Mouse (Mus musculus) T-cell, adult 2 months (primary cell): Measurements from ENCODE around the gene Gm45716.

Experiments used
- DNase-seq: peaks from one replicate; pipeline ENCODE4 v3.0.0; 2022; ENCODE audit warnings: low spot score

Gene Gm45716

DNA sequence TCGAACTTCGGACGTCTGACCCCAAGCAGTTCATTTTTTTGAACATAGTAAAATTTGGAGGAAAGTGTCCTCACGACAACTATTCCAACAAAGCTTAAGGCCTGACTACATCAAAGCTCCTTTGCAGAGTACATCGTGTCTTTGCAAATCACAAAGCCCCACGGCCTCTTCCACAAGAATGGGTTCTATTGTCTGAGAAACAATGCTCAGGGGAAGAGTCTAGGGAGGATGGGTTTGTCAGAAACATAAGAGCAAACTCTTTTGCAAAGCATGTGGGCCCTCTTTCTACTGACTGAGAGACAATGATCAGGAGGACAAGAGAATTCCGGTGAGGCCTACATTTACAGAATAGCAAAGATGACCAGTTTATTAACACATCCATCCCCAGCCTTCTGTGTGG, 26.8 kb downstream of the Gm45716 start:
- no peak for DNase-seq

GRCm38 (mm10) chr11:90220022-90220645, 32.7 kb downstream of the Gm45716 start:
- DNase-seq = no peak

- DNase-seq = no peak
These were observed 33.3 kb downstream of the Gm45716 start for GRCm38 (mm10) chr11:90220750-90221149.

- DNase-seq = peak; percentile 19
These were observed 37.5 kb downstream of the Gm45716 start for GRCm38 (mm10) chr11:90224914-90225470.

- no peak for DNase-seq
These were observed 39.8 kb downstream of the Gm45716 start for GRCm38 (mm10) chr11:90227000-90227922.

DNA sequence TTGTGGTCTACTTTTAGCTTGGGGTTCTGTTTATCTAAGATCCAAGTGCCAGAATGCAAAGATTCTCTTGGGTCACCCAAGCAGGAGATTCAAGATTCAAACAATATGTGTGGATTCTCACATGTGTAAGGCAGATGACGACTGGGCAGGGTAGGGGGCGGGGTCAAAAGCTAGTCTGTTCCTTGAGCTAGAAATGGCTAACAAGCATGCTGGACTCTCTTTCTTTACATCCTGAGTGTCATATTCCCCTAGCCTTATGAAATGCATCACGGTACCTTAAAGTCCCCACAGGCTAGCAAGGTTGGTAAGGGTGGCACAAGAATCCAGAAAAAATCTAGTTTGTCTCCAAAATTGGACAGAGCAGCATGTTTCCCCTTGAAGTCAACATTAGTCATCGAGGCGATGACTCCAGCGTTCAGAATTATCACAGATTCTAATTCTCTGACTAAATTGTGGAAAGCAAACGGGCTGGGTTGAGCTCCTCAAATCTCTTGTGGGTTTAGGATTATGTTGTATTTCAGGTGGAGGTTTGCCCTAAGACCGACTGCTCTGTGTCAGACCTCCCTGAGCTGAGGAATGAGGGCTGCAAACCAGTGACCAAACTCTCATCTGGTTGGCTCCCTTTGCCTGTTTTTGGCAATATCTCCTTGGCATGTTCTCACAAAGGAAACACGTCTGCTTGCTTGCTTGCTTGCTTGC, 40.9 kb downstream of the Gm45716 start:
- DNase-seq = no peak

DNA sequence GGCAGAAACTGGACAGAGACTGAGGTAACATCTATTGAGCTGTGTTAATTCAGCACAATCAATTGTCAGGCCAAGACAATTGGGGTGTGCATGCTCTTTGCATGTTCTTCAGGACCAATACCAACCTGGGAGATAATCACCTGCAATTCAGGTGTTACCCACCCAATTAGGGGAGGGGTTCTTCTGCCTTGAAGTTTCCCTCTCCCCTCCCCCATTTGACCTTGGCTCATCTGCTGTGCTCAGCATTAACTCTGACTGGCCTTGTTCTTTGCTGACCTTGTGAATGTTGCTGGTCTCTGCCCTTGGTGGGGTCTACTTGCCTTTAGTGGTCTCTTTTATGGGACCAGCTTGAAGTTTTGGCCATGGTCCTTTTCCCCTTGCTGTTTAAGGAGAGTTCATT, 42.3 kb downstream of the Gm45716 start:
- no peak for DNase-seq

DNA sequence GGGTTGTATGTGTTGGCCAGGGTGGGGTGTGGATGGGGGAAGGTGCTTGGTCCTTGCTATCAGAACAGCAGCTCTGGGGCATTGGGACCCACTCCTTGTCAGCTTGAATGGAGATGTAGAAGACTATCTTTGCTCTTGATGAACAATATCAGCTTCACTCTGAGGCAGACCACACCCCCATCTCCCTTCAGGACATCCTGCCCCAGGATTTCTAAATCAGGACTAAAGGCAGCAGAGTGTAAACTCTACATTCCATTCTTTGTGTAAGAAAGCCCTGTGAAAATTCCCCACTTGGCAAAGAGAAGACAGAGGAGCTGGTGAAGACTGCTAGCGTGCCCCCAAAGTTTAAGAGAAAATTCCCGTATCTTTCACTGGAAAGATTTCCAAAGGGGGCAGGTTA, 43.2 kb downstream of the Gm45716 start:
- no peak for DNase-seq

GRCm38 (mm10) chr11:90231631-90232030, 44.1 kb downstream of the Gm45716 start:
- no peak for DNase-seq

- DNase-seq = no peak
These were observed 45.2 kb downstream of the Gm45716 start for GRCm38 (mm10) chr11:90232685-90233084.

DNA sequence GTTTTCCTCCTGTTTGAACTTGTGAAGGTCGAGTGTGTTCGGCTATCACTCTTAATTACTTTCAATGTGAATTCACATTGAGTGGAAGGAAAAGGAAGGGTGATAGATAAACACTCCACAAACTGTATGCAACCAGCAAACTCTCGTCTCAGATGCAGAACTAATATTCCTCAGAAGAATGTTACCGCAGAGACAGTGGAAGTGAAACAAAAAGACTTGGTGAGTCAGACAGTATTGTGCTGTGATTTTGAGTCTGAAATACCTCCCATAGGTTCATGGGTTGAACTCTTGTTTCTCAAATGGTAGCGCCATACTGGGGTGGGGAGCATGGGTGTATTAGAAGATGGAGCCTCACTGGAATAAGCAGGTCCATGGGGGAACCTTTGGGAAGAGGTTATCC, 47.7 kb downstream of the Gm45716 start:
- DNase-seq = no peak

DNA sequence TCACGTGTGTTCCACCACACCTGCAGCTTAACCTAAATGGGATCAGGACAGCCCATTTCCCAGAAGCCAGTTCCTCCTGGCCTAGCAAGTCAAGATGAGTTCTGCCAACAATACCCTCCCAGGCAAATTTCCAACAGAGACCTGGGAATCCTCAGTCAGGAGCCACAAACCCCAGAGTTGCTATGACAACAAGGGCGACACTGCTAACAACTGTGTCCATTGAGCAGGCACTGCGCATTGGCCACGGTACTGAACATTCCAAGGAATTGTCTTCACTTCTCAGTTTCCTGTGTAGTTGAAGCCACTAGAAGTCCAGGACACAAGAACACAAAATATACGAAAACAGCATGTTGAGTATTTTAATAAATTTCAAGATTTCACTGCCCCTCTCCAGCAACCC, 50.1 kb downstream of the Gm45716 start:
- DNase-seq = no peak

DNA sequence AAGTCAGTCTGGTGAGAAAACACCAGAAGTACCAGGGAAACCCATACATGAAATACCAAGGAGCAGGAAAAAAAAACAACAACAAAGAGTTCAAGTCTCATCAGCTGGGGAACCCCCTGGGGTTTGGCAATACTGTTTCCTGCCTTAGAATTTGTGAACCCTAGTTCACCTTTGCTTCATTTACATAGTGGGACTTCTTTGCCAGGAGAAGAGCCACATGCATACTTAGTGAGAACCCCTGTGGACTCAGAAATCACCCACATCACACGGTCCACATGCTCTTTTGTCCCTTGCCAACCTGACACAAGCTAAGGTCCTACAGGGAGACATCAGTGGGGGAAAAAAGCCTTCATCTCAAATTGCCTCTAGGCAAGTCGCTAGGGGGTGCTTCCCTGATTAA, 51.2 kb downstream of the Gm45716 start:
- peak; percentile 24 for DNase-seq

- DNase-seq = no peak
These were observed 53.3 kb downstream of the Gm45716 start for GRCm38 (mm10) chr11:90240652-90241330.

DNA sequence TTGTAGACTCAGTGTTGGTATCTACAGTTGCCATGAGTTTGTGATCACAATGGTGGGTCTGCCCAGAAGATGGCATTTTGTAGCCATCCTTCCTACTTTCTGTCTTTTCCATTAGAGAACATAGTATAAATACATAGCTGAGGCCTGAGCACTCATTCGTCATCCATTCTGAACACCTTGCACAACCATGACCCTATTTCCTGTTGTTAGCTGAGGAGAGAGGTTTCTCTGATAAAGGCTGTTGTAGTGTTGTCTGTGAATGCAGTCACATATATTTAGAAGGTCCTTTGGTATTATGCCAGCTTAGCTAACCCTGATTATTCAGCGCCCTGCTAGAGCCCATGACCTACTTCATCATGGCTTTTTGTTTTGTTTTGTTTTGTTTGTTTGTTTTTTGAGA, 54.4 kb downstream of the Gm45716 start:
- no peak for DNase-seq

GRCm38 (mm10) chr11:90243300-90243699, 55.8 kb downstream of the Gm45716 start:
- DNase-seq = no peak

DNA sequence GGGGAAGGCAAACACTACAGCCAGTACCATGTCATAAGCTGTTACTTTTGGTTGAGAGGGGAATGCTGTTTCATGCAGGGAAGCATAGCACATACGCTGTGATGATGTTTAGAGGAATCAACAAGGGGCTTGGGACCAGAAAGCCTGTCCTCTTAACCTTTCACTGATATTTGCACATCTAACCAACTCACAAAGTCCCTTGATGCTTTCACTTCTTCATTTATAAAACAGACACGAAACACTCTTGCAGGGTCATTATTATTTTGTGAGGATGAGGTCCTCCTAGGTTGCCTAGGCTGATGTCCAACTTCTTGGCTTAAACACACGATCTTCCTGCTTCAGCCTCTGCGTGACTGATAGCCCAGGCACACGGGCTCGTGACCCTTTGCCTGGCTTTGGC, 58.1 kb downstream of the Gm45716 start:
- no peak for DNase-seq

DNA sequence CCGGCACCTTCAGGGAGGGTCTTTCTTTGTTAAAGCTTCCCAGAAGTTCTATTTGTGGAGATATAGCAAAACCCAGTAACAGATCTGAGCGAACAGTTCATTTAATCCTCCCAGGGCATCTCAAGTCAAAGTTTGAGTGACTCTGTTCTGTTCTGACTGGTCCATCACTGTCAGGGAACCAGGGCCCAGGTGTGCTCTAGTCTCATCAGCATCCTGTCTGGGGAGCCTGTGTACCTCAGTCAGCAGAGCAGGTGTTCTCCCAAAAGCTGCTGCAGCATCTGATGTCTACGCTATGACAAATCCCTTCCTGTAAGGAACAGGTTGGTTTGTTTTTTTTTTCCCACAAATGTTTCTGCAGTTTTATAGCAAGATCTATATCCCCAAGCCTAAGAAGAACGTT, 59.2 kb downstream of the Gm45716 start:
- no peak for DNase-seq

GRCm38 (mm10) chr11:90247793-90248192, 60.3 kb downstream of the Gm45716 start:
- no peak for DNase-seq

GRCm38 (mm10) chr11:90249025-90249650, 61.7 kb downstream of the Gm45716 start, which contains the start of gene Mmd:
TSS of gene Mmd (plus strand) at chr11:90249456.
- peak; percentile 100 for DNase-seq

DNA sequence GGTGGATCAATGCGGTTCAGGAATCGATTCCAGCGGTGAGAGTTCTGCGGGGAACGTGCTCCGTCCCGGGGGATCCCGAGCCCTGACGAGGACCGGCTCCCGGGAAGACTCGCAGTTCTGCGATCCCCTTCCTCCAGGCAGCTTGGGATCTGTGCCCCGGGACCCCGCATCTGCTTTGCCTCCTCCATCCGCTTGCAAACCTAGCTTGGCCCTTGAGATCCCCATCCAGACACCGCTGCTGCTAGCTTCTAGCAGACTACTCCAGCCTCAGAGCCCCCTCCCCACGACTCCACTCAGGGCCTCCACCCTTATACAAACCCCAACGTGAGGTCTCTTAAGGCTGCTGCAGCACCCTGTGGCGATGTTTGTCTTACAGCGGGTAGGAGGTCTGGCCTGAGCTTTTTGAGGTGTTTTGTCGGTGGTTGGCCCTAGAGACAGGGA, 62.2 kb downstream of the Gm45716 start:
- DNase-seq = peak; percentile 31
